Mouse (Mus musculus) gastrocnemius, postnatal 14 days (tissue): ENCODE data around the gene Otulinl. TPM values are rescaled to one million over a fixed set of nuclear protein-coding genes. Genes with fewer than 3 reads are reported as not detected.

Experiments used
- DNase-seq: peaks from one replicate; pipeline ENCODE4 v3.0.0; 2021; ENCODE audit warnings: mixed read lengths
- intact Hi-C: fragments of 180-260 bp; cut with DNase I; formaldehyde crosslinking; loops from one replicate; pipeline ENCODE4 v1.15.1; 2025; ENCODE audit warnings: low total_unique reads
- total RNA-seq, 2 experiments: library from RNA; stranded (reverse); gene quantifications; 2 replicates each; pipeline ENCODE4 v1.2.3; 2021

Gene Otulinl
- total RNA-seq, 2 experiments from 2014 or later, result 0.98 to 1.7 TPM

DNA sequence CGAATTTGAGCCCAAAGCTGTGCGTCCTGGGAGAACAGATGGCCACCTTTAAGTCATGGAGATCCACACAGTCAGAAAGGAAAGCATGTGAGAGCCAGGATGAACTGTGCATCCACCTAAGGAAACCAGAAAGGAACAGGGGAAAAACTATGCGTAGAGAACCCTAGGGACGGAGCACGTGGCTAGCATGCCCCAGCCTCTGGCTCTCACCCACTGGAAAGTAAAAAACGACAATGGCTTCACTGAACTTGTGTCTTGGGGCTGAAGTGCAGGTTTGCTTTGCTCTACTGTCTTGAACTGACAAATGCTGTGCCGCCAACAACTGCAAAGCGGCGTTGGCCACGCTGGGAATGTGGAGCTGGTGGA, 55.5 kb downstream of the Otulinl start:
- intact Hi-C loops, result no loop called here
- no peak for DNase-seq

DNA sequence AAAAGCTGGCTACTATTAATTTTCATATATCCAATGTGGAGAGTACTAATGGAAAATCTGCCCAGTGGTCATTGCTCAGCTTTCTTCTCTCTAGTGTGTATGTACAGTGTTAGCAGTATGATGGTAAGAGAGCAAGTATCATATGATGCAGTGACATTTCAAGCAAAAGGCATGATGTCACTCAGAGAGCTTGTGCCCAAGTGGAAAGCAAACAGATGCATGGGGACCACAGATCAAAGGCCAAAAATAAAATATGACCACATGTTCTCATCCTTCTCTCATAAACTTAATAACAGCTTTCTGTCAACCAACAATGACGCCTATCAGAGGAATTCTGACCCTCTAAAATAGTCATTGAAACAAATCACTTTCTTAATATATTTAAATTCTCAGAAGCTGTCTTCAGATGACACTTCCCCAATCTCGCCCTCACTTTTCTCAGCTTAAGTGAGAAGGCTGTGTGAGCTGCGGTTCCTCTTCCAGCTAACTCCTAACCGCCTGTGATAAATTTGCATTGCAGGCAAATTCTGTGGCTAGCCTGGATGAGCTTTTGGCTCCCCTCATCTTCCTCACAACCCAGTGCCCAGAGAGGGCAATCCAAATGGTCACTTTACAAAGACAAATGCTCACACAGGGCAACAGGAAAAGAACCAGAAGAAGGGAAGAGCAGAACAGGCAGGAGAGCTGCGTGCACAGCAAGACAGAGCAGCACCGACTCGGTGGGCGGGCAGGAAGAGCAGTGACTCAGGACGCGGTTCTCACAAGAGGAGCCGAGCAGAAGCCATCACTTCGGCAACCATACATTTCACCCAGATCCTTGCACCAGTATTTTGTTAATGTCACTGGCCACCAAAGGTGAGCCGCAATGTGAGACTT, 56.1 kb downstream of the Otulinl start:
- DNase-seq, result no peak
- intact Hi-C loops, result no loop called here

DNA sequence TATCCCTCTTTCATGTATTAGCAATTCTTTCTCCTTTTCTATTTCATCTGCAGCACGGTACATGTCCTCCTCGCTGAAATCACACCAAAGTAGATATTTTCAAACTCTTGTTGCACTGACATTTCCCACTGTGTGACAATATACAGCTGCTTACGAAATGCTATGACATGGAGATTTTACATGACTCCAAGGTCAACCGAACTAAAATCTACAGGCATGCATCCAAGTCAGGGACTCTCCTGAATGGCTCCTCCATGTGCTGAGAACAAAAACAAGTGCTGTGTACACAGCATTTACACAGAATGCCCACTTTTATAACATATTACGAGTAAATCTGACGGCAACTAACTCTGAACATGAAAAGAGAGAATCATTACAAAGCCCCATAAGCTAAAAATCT, 58.1 kb downstream of the Otulinl start:
- intact Hi-C loops, result no loop called here
- no peak for DNase-seq

DNA sequence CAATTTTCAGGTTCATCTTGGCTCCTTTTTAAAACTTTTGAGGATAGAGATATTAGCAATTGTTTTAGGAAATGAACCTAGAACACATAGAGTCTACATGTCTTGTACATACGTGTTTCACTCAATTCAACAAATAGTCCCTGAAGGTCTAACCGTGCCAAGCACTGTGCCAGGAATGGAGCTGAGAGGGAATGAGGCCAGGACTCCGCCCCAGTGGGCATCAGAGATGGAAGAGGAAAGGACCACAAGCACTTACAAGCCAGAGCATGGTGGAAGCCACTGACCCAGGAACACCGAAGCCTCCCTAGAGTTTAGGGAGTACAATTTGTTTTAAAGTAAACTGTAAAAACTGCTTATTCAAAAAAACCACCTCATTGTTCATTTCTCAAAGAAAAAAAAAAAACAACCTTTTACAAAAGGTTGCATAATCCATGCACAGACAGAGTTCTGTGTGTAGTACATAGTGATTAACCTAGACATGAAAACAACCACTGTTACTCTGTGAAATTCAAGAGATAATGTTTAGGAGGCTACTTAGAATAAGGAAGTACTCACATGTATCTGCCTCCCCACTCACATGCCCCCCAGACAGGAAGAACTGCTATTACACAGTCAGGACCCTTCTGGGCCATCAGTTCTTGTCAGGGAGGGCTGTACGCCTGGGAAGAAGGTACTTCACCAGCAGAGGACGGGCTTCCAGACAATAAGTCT, 60.7 kb downstream of the Otulinl start:
- intact Hi-C loops, result no loop called here
- DNase-seq, result no peak

DNA sequence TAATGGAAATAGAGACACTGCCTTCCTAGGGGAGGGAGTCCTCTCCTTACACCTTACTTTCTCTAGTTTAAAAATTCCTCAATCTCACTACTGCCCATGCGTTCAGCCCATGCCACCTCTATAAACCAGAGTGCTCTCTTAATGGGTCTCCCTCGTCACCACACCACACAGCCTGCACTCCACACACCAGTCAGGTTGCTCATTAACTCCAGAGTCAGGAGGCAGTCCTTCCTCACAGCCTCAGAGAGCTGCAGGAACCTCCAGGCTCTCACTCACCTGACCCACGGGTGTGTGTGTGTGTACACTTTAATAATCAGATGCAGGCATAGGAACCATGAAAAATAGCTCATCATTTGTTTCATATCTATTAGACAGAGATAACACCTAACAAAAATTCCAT, 61.7 kb downstream of the Otulinl start:
- DNase-seq, result no peak

GRCm38 (mm10) chr15:27618778-27619533, 62.4 kb downstream of the Otulinl start:
- intact Hi-C loops, result loop anchor here (10.0 kb wide), 1 partner anchor 294 kb away; no protein-coding TSS in a partner anchor
- no peak for DNase-seq

More for the DNA sequence above, 61.7 kb downstream of the Otulinl start:
- intact Hi-C loops, result loop anchor here (10.0 kb wide), 1 partner anchor 295 kb away; no protein-coding TSS in a partner anchor

GRCm38 (mm10) chr15:27617227-27617626, 64.2 kb downstream of the Otulinl start:
- DNase-seq, result no peak
- intact Hi-C loops, result loop anchor here (10.0 kb wide), 1 partner anchor 292 kb away; no protein-coding TSS in a partner anchor

DNA sequence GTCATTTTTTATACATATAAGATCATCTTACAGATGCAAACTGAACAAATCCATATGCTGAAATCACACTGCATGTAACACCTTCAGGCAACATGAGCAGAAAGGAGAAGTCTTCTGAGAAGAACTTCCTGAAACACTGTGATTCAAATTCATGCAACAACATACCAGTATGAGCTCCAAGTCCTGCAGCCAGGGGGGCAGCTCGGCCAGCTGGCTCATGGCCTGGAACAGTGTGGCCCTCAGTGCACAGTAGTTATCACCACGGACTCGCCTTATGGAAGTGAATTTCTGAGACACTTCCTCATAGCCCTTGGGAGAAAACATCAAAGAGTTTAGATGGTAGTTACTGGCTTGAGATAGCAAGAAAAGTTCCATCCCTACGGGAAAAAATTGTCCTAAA, 65.2 kb downstream of the Otulinl start:
- intact Hi-C loops, result loop anchor here (10.0 kb wide), 1 partner anchor 291 kb away; no protein-coding TSS in a partner anchor
- peak; percentile 74 for DNase-seq

GRCm38 (mm10) chr15:27613255-27613654, 68.1 kb downstream of the Otulinl start:
- no peak for DNase-seq
- intact Hi-C loops, result loop anchor here (10.0 kb wide), 1 partner anchor 288 kb away; no protein-coding TSS in a partner anchor

DNA sequence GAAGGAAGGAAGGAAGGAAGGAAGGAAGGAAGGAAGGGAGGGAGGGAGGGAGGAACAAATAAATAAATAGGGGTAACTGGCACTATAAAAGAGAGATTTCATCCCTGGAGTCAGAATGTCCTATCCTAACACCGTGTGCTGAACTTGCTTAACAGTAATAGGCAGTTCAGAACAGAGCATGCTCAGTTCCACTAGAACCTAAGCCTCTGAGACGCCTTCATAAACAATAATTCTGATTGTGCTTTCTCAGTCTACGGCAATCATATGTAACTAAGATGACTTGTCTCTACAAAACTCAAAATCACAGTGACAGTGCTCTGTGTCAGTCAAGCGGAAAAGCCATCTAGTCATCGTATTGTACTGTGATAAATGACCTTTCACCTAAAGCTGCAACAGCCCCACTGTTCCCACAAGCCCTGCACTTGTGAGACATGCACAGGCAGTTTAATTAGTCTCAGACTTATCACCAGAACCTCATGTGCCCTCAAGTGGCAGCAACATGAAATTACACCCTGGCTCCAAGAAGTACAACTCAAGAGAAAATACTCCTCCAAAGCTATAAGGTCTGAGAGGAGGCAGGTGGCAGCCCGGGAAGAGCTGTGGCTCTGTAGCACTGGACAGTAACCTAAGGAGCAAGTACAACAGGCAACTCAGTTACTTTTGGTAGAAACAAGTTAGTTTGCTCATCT, 68.7 kb downstream of the Otulinl start:
- intact Hi-C loops, result loop anchor here (10.0 kb wide), 1 partner anchor 288 kb away; no protein-coding TSS in a partner anchor
- peak; percentile 46 for DNase-seq

- DNase-seq, result no peak
- intact Hi-C loops, result no loop called here
Measured at GRCm38 (mm10) chr15:27609554-27609953, 71.8 kb downstream of the Otulinl start.

DNA sequence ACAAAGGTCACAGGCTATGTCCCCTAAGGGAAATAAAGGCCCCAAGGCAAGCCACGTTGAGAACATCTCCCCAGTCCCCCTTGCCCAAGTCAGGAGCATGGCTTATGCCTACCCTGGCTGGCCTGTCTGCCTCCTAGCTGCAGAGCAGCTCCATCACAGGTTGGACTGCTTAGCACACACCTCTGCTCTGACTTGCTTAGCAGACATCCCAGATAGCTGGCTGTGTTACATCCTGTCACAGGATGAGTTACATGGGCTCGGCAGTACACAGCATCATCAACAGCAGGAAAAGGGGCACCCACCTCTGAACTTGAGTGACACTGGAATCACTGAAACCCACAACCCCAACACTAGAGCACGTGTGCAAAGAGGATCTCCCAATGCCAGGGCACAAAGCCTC, 76.1 kb downstream of the Otulinl start:
- no peak for DNase-seq
- intact Hi-C loops, result no loop called here

Other genes with a start within 250 kb of the Otulinl start
- 10 to 100 TPM; 41.5 to 55.1 TPM for gene Ank, start 214.9 kb downstream of the Otulinl start, total RNA-seq
- 10 to 100 TPM; 14.9 to 17.4 TPM for gene Otulin, start 50.9 kb downstream of the Otulinl start, total RNA-seq